Mouse (Mus musculus) adrenal gland, postnatal 14 days (tissue): ENCODE measurements around the gene Eef2k. TPM values are rescaled to one million over a fixed set of nuclear protein-coding genes. Genes with fewer than 3 reads are reported as not detected.

Source experiments
- DNase-seq: peaks from one replicate; pipeline ENCODE4 v3.0.0; 2021; ENCODE audit warnings: mixed read lengths
- long read RNA-seq, 2 experiments: library from polyadenylated mRNA; stranded (forward); transcript quantifications; one replicate each; pipeline ENCODE4 v2.0.0; 2021
- total RNA-seq: library from RNA; stranded (reverse); gene quantifications from 2 replicates; pipeline ENCODE4 v1.2.3, GENCODE M21; 2021

Gene Eef2k
- total RNA-seq, result 22.4 and 25.4 TPM in 2 replicates
- long read RNA-seq, experiment 1, full-length matches to known transcripts, result 14 of 26 reads
- long read RNA-seq, experiment 1, partial matches to known transcripts, result 6 of 26 reads
- long read RNA-seq, experiment 1, other reads (novel, unspliced or antisense), result 6 of 26 reads
- long read RNA-seq, experiment 2, full-length matches to known transcripts, result 8 of 10 reads
- long read RNA-seq, experiment 2, partial matches to known transcripts, result 0 of 10 reads
- long read RNA-seq, experiment 2, other reads (novel, unspliced or antisense), result 2 of 10 reads

DNA sequence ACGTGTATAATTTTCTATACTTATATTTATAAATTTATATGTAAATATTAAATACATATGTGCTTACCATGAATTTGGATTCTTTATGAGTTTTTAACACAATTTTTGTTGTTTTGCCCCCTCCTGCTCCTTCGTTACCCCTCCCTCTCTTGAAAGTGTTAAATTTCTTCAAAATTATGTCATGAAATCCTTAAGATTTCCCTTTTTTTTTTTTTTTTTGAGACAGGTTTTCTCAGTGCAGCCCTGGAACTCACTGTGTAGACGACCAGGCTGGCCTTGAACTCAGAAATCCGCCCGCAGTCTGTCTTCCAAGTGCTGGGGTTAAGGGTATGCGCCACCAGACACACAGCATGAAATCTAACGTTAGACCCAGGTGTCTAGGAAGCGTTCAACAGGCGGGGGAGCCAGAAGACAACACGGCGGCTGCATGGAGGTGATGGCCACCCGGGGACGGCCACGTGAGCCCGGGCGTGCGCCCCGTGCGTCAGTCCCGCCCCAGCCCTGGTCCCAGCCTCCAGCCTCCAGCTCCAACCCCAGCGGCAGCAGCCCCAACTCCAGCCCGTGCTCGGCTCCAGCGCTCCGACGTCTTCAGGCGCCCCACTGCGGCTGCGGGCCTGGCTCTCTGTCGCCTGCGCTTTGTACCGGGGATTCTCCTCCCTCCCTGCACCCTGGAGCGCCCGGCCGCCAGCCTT is at the start of gene Eef2k:
Eef2k (plus strand) TSS at position 487 of the 692 bp plus-strand sequence.
- peak; percentile 94 for DNase-seq

GRCm38 (mm10) chr7:120795544-120795943 is 47.1 kb upstream of the Eef2k start:
- no peak for DNase-seq

GRCm38 (mm10) chr7:120796369-120796768 is 46.3 kb upstream of the Eef2k start:
- no peak for DNase-seq

DNA sequence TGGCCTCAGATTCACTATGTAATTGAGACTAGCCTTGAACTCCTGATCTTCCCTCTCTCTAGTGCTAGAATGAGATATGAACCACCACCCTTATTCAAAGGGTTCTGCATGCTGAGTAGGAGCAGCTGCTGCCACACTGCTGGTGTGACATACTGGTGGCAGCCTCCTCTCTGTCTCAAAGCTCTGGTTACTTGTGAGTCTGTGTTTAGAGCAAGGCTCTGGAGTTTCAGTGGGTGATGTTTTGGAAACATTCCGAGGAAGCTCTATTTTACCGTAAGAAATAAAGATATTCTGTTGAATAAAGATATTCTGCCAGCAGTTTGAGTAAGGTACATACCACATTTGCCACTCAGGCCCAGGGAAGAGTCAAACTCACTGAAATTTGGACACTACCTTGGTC is 39.4 kb upstream of the Eef2k start:
- DNase-seq, result no peak

GRCm38 (mm10) chr7:120809705-120810104 is 32.9 kb upstream of the Eef2k start:
- DNase-seq, result no peak

GRCm38 (mm10) chr7:120811834-120812415 is 30.7 kb upstream of the Eef2k start, which contains the start of gene Gm5737:
Gene Gm5737, plus strand, starts transcription at chr7:120812365.
- no peak for DNase-seq

- no peak for DNase-seq
These were observed 25.1 kb upstream of the Eef2k start for GRCm38 (mm10) chr7:120817552-120817951.

- DNase-seq, result peak; percentile 23
These were observed 23.2 kb upstream of the Eef2k start for GRCm38 (mm10) chr7:120819386-120819785.

- DNase-seq, result peak; percentile 83
These were observed 19.4 kb upstream of the Eef2k start for GRCm38 (mm10) chr7:120823248-120823647.

DNA sequence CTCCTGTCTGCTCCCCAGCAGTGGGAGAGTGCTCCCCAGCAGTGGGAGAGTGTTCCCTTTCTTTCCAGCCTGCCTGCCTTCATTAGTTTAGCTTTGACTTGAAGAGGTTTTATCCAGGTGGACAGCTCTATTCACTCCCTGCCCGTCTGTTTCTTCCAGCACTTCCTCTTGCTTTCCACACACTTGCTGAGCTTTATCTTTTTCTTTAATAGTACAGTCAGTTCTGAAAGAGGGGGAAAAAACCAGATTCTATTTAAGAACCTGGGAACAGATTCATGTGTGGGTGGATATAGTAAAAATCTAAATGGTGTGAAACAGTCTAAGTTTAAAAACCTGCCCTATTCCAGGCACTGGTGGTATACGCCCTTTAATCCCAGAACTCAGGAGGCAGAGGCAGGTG is 17.5 kb upstream of the Eef2k start:
- DNase-seq, result no peak

GRCm38 (mm10) chr7:120826408-120826807 is 16.2 kb upstream of the Eef2k start:
- DNase-seq, result peak; percentile 77

DNA sequence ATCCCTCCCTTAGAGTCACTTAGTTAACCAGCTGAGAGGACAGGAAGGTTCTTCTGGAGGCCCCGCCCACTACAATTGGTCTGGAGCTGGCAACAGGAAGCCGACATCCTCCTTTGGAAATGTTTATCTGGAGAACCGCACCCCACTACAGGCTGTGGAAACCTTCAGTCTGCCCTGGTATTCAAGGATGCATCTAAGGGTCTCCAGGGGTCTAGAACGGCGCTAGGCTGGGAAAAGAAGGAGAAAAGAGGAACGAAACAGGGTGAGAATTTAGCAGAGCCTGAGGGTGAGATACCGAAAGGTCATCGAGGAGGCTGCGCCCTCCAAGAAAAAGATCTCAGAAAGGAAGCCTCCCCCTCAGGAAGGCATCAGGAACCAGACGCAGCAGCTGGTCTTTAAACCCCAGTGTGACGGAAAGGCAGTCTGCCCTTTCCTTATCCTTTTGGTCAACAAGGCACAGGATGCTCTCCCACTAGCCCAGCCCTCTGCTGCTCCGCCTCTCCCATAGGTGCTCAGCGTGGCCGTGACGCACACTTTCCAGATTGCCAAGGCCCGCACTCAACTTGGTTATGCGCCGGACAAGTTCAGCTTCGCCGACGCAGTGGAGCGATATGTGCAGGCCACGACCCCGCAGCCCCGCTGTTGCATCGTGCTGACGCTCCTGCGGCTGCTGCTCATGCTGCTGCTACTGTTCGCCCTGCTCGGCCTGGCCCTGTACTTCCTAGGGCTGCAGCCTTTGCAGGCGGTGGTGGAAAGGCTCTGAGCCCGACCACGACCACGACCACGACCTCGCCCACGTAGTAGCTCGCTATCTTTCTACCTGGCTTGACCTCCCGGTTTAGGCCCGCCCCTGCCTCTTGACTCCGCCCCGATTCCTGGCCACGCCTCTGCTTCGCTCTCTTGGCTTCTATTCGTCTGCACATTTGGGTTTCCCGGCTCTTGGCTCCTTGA is 11.9 kb upstream of the Eef2k start:
- peak; percentile 81 for DNase-seq

- DNase-seq, result no peak
These were observed 8.2 kb upstream of the Eef2k start for GRCm38 (mm10) chr7:120834426-120834825.

GRCm38 (mm10) chr7:120834863-120835372 is 7.7 kb upstream of the Eef2k start:
- peak; percentile 80 for DNase-seq

DNA sequence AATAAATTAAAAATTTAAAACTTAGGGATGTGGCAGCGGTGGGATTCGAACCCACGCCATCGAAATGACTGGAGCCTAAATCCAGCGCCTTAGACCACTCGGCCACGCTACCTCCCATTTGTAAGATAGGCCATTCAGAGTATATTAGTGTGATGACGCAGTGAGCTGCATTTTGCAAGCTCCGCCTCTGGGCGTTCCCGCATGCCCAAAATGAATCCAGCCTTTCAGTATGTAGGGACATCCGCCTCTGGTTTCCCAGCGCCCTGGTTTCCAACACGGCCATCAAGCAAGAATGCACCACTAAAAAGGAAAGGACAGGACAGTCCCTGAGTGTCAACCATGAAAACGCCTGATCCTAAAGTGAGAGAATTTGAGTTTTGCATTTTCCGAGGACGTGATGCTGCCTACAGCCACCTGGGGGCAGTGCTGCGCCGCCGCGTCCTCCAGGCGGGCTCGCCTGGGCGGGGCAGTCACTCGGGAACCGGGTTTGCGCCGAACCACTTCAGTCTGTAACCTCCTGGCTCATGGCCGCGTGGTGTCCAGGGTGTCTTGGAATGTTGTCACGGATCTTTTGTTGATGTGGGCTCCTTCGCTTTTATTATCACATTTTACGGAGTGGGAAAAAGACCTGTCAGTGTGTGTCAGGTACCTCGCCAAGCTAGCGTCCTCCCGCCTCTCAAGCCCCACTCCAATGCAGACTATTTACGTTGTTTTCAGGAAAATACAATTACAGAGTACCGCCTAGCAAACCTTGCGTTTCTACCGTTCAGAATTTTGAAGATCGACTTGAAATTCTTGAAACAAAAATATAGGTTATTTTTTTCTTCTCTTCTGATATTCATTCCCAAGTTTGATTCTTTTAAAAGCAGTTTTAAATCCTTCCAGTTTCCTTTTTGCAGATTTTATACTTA is 6.9 kb upstream of the Eef2k start:
- DNase-seq, result peak; percentile 95

- no peak for DNase-seq
These were observed 6.3 kb upstream of the Eef2k start for GRCm38 (mm10) chr7:120836361-120836760.

- peak; percentile 89 for DNase-seq
These were observed 4.0 kb upstream of the Eef2k start for GRCm38 (mm10) chr7:120838436-120839160.

GRCm38 (mm10) chr7:120839786-120840185 is 2.8 kb upstream of the Eef2k start:
- DNase-seq, result no peak

- DNase-seq, result peak; percentile 91
These were observed 498 bp downstream of the Eef2k start for GRCm38 (mm10) chr7:120843037-120843621.
